Mouse (Mus musculus) kidney, postnatal 4 days (tissue): ENCODE data around the gene Rac2.
A peak's percentile ranks its signal among the peaks of the same experiment; 100 is the strongest.

Source experiments
- DNase-seq, 2 experiments: peaks; one replicate each; pipeline ENCODE4 v3.0.0; 2021; ENCODE audit warnings: mixed read lengths in 2 of 2

Gene Rac2

GRCm38 (mm10) chr15:78544561-78545001 is 28.0 kb downstream of the Rac2 start, which contains the start of gene Sstr3:
Gene Sstr3, minus strand, starts transcription at chr15:78544685.
- DNase-seq = no peak

- no peak for DNase-seq
Observed at GRCm38 (mm10) chr15:78544041-78544440, 28.5 kb downstream of the Rac2 start.

DNA sequence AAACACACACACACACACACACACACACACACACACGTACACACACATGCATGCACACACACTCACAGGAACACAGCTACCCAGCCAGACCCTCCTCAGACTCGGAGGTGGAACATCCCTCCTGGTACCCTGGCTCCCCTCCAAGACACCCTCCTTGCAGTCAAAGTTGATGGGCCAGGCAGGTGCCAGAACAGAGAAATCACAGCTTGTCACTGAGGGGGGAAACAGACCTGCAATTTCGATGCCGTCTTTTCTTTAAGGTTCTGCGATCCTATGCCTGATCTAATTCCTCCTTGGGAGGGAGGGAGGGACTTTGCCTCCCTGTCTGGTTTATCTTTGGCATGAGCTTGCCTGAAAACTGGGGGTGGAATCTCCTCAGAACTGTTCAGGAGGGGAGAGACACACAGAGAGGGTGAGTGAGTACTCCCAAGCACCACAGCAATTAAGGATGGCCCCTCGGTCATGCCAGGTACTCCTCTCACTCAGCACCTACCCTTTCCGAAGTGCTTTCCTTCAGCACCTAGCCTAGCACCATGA is 29.7 kb downstream of the Rac2 start:
- no peak for DNase-seq

GRCm38 (mm10) chr15:78542098-78542766 is 30.4 kb downstream of the Rac2 start:
- DNase-seq = no peak

DNA sequence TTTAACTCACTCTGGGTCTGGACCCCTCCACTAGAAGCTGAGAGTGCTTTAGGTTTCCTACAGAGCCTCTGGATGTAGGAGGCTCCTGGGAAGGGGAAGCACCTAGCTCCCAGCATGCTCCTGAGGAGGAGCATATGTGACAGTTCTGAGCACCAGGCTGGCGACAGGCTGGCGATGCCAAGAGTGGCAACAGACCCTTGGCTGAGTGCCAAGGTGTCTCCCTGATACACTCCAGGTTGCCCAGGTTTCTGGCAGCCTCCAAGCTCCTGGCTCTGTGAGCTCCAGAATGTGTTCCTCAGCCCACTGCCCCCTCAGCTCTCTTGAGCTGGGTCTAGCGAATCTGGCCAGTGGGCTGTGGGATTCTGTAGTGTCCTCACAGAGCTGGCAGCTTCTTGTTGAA is 31.0 kb downstream of the Rac2 start:
- DNase-seq = no peak

DNA sequence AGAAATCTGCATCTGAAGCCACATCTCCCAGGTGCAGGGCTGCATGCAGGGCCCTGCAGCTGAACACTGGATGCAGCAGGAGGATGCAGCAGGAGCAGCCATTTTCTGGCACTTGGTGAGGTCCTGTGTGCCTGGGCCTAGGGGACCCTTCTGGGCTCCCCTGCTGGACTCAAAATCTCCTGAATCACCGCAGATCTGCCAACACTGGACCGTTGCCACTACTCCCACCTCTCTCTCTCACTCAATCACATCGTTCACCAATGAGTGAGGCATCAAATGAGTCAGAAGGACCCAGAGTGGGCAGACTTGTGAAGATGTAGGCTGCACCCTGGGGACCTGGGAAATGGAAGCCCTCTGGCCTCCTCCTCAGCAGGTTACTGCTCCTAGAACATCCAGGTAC is 31.5 kb downstream of the Rac2 start:
- no peak for DNase-seq

GRCm38 (mm10) chr15:78535723-78536421 is 36.7 kb downstream of the Rac2 start:
- DNase-seq = no peak

GRCm38 (mm10) chr15:78533346-78533835 is 39.2 kb downstream of the Rac2 start:
- no peak for DNase-seq

DNA sequence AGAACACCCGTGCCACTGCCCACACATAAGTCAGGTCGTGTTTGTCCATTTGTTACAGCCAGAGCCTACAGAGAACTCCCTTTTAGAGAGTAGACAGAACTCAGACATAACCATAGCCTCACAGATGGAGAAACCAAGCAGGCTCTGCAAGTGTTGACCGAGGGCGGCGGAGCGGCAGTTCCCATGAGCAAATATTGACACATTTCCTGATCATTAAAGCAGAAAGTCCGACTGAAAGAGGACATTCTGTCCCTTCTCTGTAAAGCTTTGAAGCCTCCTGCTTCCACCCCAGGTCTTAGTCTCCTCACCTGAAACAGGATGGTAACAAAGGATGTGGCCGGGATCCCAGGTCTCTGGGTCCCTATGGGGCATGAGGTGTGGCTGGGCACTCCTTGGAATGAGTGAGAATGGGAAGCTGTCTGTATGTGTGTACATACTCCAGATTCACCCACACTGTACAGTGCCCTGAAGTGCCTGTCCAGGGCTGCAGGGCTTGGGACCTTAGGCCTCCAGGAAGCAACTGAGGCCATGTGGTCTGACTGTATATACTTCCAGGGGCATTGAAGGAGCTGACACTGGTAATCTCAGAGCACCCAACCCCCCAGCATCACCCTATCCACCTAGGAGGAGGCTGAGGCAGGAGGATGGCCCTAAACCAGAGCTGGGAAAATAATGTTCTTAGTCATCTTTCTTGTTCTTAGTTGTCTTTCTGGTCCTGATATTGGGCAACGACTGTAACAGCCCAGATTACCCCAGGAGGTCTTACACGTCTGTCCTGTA is 39.8 kb downstream of the Rac2 start:
- DNase-seq = no peak

- DNase-seq = peak; percentile 99
Observed at GRCm38 (mm10) chr15:78531901-78532469, 40.6 kb downstream of the Rac2 start.

- no peak for DNase-seq
Observed at GRCm38 (mm10) chr15:78531451-78531720, 41.2 kb downstream of the Rac2 start.

DNA sequence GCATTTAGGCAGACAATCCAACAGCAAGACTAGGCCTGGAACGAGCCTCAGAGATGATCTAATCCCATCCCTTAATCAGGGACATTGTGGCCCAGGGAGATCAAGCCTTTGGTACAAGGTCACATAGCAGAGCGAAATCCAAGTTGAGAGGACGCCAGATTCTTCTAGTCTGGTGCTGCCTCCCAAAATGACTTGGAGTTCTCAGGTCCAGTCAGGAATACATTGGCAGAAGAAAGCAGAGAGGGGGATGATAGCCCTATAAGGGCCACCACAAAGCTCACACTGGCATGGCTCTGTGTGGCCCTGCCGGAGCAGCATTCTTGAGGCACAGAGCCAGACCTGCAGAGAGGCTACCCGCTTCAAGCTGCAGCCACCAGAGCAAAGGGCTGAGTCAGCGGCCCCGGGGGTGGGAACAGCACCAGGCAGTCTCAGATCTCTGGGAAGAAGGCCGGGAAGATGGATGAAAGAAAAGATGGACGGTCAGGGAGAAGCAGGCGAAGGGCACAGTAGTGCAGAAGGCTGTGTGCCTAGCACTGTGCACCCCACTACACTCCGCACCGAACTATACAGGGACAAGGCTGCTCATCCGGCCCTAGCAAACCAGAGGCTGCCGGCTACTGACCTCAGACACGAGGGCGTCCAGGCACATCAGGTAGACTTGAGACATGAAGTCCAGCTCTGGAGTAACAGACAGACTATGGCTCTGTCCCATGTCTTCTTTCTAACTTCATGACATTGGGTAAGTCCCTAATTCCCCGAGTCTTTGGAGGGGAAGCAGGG is 41.7 kb downstream of the Rac2 start, which contains the start of gene C1qtnf6:
Gene C1qtnf6, minus strand, starts transcription at position 746 of the 780 bp plus-strand sequence.
- peak; percentile 52 to 71 for DNase-seq

DNA sequence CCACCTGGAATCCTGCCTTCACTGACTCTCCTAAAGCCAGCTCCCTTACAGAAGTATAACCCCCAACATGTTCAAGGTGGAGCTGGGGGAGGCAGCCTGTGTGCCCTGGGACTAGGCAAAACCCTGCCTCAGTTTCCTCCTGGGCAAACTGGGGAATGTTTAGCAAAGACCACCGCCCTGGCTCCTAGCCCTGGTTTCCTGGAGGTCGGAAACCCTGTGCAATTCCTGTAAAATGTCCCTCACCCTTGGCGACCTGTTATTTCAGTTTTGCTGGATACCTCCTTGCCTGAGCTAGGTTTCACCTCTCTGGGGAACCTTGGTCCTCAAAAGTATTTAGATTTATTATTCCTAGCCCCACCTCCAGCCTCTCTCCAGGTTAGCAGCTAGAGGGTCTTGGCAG is 42.4 kb downstream of the Rac2 start:
- no peak for DNase-seq

DNA sequence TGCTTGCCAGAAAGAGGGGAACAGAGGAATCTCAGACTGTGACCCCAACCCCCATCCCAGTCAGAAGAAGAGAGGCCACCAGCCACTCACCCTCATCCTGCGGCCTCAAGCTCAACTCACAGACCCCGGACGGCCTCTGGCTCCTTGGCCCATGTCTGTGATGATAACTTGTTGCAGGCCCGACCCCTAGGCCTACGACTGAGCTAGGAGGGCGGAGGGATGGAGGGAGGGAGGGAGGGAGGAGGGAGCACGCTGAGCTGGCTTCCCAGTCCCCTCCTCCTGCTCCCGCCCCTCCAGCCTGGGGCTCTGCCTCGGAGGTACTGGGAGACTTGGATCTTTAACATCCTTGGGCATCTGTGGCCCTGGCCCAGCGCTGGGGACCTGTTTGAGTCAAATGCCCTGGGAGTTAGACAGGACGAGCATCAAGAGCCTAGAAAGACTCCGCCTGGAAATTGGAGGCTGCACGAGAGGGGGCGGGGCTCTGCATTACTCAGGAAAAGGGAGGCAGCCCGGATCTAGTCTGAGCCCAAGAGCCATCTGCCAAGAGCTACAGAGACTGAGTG is 43.1 kb downstream of the Rac2 start:
- peak; percentile 80 to 86 for DNase-seq

DNA sequence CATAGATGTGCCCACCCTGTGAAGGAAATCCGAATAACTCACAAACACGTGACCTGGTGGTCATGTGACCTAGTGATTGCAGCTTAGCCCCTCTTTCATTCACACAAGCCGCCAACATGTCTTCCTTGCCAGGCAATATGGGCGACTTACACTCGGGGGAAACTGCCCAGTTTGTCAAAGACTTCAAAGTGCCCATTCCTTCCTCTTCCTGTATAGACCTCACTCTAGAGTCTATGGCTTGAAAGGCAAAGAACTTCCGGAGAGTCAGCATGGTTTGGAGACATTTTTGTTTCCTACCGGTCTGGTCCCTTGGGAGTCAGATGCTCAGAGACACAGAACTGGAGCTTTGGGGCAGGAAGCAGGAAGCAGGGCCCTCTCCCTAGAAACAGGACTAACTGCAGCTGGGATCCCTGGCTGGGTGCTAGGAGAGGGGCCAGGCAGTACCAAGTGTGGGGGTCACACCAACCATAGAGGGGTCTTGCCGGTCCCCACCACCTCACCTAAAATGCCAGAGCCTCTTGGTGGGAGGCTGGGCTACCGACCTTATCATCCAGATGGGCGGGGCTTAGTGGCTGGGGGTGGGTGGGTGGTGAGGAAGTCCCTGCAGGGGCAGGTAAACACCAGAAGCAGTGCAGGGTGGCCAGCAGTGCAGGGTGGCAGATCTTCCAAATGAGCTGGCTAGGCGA is 43.7 kb downstream of the Rac2 start:
- peak; percentile 58 to 69 for DNase-seq

GRCm38 (mm10) chr15:78527973-78528372 is 44.6 kb downstream of the Rac2 start:
- peak; percentile 56 to 69 for DNase-seq

DNA sequence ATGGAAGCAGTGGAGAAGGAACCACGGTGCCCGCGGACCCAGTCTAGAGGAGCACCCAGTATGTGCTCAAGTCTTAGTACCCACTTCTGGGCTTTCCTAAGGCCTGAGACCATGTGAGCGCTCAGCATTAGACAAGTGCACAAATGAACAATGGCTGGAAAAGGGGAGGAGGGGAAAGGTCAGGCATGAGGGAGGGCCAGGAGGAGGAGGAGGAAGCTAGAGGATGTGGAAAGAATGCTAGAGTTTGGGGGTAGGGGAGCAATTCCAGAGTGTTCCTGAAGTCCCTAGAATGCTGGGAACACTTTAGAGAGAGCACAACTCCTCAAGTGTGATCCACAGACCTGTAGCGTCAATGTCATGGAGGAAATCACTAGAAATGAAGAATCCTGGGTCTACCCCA is 48.4 kb downstream of the Rac2 start:
- no peak for DNase-seq

- DNase-seq = no peak
Observed at GRCm38 (mm10) chr15:78521892-78522291, 50.7 kb downstream of the Rac2 start.

GRCm38 (mm10) chr15:78521331-78521730 is 51.3 kb downstream of the Rac2 start:
- no peak for DNase-seq

- DNase-seq = peak in 1 of 2 experiments; percentile 34
Observed at GRCm38 (mm10) chr15:78520112-78520715, 52.4 kb downstream of the Rac2 start.

DNA sequence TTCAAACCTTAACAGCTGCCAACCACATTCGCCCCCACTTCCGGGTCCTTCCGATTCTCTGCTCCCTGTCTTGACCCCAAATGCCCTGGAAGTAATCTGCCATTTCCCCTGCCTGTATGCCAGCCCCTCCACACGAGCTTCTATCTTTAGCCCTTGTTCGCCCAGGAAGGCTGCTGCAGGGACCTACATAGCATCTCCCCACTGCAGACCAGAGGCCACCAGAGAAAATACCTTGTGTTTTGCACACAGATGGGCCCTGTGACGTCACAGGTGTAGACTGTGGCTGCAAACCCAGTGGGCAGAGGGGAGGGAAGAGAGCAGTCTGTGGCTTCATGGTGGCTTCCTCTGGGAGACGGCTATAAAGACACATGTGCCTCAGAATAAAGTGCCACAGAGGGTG is 54.4 kb downstream of the Rac2 start:
- DNase-seq = no peak
